Mouse (Mus musculus) urinary bladder, postnatal 36 days (tissue): ENCODE data around the gene Nbl1.

ENCODE experiments used
- DNase-seq, 2 experiments: peaks; one replicate each; pipeline ENCODE4 v3.0.0; 2022; ENCODE audit warnings: low spot score in 2 of 2, mixed read lengths in 1 of 2

Gene Nbl1

DNA sequence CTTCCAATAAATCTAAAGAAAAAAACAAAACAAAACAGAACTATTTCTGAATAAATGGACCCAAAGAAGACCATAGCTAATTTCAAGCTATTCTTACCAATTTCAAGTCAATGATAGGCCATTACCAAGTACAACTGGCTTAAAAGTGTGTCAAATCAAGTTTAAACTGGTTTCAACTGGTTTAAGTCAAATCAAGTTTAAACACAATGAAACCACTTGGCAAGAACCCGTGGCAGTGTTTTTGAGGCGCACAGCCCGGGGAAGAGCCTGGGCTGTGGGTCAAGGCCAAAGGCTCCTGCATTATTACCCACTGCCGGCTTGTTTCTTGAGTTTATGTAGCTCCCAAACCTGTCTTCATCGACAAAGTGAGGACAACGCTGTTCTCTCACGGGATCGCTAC lies 7.5 kb upstream of the Nbl1 start:
- DNase-seq: no peak

- no peak for DNase-seq
These were observed 3.4 kb upstream of the Nbl1 start for GRCm38 (mm10) chr4:139096201-139096600.

DNA sequence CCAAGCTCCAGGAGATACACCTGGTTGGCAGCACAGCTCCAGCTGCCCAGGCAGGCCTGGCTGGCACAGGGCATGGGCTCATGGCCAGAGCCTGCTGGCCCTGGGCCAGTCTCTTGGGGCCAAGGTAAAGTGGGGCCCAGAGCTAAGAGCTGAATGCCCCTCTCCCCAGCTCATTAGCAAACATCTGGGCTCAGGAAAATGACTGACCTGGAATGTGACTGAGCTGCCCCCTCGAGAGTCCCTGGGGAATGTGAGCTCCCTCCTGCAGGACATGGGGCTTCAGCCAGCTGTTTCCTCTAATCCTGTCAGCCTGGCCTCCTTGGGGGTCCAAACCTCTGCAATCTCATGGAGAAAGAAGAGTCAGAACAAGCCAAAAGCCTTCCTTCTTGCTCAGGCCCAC lies 2.6 kb upstream of the Nbl1 start:
- no peak for DNase-seq

DNA sequence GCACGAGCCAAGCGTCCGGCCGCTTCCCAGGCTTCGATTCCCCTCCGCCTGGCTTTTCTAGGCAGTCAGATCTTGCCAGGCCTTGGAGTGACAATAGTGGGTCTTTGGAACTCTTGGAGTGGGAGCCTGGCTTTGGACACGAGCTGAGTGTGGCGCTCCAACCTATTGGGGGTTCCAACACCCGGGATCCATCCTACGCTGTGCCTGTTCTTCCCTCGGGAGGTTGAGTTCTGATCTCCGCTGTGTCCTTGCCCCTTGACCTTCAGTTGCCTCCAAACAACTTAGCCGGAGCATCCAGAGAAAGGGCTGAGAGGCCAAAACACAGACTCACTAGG lies 370 bp upstream of the Nbl1 start:
- no peak for DNase-seq

DNA sequence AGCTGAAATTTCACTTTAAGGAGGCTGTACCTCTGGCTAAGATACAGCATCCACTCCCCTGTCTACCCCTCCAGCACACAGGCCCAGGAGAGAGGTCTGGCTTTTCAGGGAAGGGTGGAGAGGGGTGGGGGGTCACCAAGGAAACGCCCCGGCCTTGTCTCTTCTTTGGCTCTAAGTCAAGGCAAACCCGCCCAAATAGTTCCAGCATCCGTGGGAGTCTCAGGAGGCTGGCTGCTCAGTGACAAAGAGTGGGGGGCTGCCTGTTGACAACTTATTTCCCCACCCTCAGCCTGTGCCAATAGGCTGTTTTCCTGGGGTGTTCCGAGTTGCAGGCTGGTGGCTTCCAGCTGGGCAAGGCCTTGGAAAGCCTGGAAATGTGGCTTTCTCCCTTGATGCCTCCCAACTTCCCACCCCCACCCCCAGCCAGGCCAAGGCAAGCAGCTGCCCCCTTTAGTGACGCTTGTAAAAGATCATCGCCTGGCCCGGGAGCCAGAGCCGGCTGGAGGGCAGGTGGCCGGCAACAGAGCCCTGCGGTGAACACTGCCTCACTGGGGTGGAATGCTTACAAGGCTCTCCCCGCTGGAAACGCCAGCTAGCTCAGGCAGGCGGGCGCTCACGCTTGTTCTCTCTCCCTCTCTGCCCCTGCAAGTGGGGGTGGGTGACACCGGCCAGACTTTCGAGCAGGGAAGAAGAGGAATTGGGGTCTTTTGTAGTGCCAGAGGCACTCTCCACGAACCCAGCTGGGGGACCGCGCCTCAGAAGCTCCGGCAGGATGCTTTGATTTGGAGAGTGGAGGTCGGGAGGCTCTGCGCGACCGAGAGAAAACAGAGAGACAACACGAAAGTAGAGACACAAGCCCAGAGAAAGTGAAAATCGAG lies 1.1 kb downstream of the Nbl1 start:
- DNase-seq: no peak

GRCm38 (mm10) chr4:139091066-139091465 lies 1.7 kb downstream of the Nbl1 start:
- DNase-seq: no peak

- no peak for DNase-seq
These were observed 2.4 kb downstream of the Nbl1 start for GRCm38 (mm10) chr4:139090303-139090940.

DNA sequence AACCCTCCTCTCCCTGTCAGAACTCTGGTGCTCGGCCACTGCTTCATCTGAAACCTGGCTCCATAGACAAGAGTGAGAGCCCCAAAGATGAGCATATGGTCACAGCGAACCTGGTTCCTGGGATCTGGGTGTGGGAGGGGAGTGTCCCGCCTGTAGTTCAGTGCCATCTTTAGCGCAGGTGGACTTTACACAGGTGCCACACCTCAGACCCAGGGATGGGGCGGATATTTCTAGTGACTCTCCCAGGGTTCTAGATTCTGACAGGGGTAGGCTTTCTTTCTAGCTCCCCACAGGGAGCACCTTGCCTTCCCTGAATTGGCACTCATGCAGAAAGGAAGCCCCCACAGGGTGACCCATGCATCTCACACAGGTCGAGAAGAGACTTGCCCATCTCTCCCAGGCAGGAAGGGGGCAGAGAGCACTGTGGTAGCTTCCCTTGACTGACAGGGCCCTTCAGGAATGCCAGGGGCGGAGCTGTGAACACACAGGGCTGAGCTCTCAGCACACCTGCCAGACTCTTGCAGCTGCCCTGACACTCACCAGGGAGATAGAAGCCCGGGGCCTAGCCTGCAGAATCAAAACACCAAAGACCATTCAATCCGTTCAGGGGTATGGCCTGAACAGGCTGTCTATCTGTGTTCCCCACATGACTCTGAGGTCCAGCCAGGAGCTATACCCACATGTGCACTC lies 3.7 kb downstream of the Nbl1 start:
- DNase-seq: no peak

GRCm38 (mm10) chr4:139086984-139087383 lies 5.8 kb downstream of the Nbl1 start:
- DNase-seq: no peak

DNA sequence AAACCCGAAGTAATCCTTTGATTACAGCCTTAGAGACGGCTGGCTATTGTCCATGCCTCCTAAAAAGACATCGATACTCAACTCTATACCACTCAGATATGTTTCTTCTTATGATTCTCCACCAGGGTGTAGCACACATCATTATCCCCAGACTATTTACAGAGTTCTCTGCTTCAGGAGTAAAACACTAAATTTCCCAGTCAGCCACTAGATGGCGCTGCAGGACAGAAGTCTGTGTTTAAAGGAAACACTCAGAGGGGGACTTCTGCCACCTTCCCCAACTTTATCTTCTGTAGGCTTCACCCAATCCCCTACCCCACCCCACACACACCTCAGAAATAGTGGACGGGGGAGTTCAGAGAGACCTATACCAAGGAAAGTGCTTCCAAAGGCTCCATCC lies 6.8 kb downstream of the Nbl1 start:
- peak; percentile 68 to 78 for DNase-seq

GRCm38 (mm10) chr4:139085337-139085736 lies 7.5 kb downstream of the Nbl1 start:
- no peak for DNase-seq

- DNase-seq: no peak
These were observed 9.8 kb downstream of the Nbl1 start for GRCm38 (mm10) chr4:139082790-139083564.

DNA sequence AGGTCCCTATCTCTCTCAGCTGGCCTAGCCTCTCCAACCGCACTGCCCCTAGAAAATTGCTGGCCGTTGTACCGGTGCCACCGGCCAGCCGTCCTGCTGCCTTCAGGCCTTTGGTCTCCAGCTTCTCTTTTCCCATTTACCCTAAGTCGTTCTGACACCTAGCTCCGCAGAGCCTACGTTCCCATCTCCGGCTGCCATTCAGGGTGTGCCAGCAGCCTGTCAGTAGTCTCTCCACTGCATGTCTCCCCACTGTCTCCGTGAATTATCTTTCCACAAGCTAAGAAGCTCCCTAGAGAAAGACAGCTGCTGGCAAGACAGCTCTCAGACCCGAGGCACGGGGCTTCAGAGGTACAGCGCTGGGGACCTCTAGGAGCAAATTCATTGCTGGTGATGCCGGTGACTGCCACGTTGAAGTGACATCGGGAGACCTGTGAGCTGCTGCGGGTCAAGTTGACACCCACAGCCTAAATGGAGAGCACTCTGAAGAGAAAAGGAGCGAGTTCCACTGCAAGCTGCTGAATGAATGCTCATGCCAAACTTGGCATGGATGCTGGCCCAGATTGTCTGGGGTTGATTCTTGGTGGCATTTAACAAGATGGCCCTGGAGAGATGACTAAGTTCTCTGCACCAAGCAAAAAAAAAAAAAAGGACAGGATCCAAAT lies 11.4 kb downstream of the Nbl1 start:
- DNase-seq: no peak

- DNase-seq: no peak
These were observed 12.5 kb downstream of the Nbl1 start for GRCm38 (mm10) chr4:139080259-139080658.

DNA sequence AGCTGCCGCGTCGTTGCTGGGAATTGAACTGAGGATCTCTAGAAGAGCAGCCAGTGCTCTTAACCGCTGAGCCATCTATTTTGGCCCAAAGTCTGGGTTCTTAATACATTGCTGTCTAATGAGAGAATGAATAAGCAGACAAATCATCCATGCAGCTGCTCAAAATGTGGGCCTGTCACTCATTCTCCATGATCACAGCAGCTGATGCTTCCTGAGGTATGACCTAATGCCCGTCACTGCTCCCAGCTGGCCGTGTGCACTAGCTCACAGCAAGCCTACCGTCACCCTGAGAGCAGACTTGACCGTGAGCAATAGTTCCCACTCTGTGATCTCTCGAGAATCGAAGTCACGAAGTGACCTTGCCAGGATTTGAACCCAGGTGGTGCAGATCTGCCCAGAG lies 13.4 kb downstream of the Nbl1 start:
- DNase-seq: no peak

DNA sequence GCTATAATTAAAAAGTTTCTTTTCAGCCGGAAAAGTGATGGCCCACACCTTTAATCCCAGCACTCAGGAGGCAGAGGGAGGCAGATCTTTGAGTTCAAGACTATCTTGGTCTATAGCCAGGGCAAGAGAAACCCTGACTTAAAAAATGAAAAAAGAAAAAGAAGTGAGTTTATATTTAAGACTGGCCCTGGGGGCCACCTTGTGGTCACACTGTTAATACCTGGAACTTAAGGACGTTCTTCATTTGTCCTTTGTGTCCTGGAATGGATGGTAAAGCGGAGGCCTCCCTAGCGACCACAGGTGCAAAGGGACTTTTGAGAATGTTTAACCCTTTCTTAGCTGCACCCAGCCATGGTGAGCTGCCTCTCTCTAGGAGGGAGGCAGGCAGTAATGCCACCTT lies 14.1 kb downstream of the Nbl1 start:
- DNase-seq: no peak

GRCm38 (mm10) chr4:139078313-139078712 lies 14.5 kb downstream of the Nbl1 start:
- DNase-seq: no peak

- no peak for DNase-seq
These were observed 16.9 kb downstream of the Nbl1 start for GRCm38 (mm10) chr4:139075915-139076314.

GRCm38 (mm10) chr4:139075041-139075711 lies 17.6 kb downstream of the Nbl1 start, which contains the start of gene Htr6:
Gene Htr6 (minus strand): TSS chr4:139075570.
- DNase-seq: no peak

GRCm38 (mm10) chr4:139074060-139074459 lies 18.7 kb downstream of the Nbl1 start:
- DNase-seq: no peak

DNA sequence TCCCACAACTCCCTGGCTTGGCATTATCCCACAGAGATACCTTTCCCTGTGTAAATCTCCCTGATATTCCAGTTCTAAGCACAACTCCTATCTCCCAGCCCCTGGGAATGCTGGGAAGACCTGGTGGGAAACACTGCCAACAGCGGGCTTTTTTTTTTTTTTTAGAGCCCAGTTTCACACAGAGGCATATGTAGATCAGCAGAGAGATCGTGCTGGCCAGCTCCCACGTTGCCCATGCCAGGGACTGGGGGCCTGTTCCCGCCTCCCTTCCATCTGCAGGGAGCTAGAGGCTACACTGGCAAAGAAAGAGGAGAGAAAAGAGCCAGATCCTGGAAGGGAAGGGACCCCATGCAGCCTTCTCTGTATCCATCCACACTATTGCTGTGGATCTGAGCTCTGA lies 24.5 kb downstream of the Nbl1 start:
- no peak for DNase-seq
